Comparison of ENCODE assay signal across 29 mouse cellular contexts in the genomic region with DNA sequence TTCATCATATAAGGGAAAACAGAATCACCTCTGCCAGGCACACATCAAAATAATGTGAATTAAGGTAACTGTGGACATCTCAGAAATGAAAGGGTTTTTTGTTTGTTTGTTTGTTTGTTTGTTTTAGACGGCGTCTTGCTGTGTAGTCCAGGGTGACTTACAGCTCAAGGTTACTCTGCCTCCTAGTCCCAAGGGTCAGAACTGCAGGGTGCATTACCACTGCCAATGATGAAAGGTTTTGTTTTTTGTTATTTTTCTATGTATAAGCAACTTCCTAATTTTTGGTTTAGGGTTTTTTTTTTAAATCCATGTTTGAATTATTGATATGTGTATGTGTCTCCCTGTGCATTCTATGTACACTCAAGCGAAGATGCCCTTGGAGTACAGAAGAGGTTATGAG. TPM values are rescaled to one million over a fixed set of nuclear protein-coding genes. Genes with fewer than 3 reads are reported as not detected.
DNase-seq lines count a peak whose midpoint lies in the region; ATAC-seq and TF ChIP-seq lines count a peak whose summit lies in the region.
"Had no signal": no experiment of that assay in that cellular context is flagged by ENCODE, and none has a peak within 500 bp of the region (broad histone marks: within the 10 kb centered on the region; RNA-seq: fewer than 3 reads in every experiment).

No protein-coding gene starts in this region.

- H3K27ac ChIP-seq in layer of hippocampus, adult 2 months = no peak overlapping the region
- H3K27ac ChIP-seq in midbrain, embryonic 13.5 days = no peak overlapping the region
- H3K27ac ChIP-seq: embryonic facial prominence, embryonic 10.5 days; embryonic facial prominence, embryonic 13.5 days; forebrain, embryonic 12.5 days; forebrain, embryonic 15.5 days; heart, embryonic 15.5 days; hindbrain, embryonic 10.5 days; hindbrain, embryonic 13.5 days had no signal

- H3K27me3 ChIP-seq in splenic B cell, adult 2 months (ENCODE audit: control insufficient read depth, insufficient read depth, low read length, poor library complexity, severe bottlenecking) = no peaks in the 10 kb centered on the region
- H3K27me3 ChIP-seq in midbrain, embryonic 13.5 days = peaks cover 28% of the 10 kb centered on the region
- H3K27me3 ChIP-seq: forebrain, embryonic 15.5 days; heart, embryonic 12.5 days had no signal

- H3K4me2 ChIP-seq in midbrain, embryonic 13.5 days (replicated peaks) = no peak overlapping the region
- H3K4me2 ChIP-seq: embryonic facial prominence, embryonic 13.5 days; forebrain, embryonic 12.5 days; forebrain, embryonic 15.5 days; heart, embryonic 12.5 days; heart, embryonic 15.5 days; hindbrain, embryonic 13.5 days had no signal

- peak; percentile 19 for DNase-seq in CD4-positive, CD25-positive, alpha-beta regulatory T cell, adult 2 months (ENCODE audit: low read depth, low spot score)
- no peak for DNase-seq in layer of hippocampus, adult 2 months (ENCODE audit: low spot score in 2 of 2)
- DNase-seq in layer of hippocampus, adult 9-11 months = no peak
- peak; percentile 67 for DNase-seq in A20 (ENCODE audit: low read depth, low spot score)
- peak; percentile 43 for DNase-seq in splenic B cell, adult 2 months (ENCODE audit: low read depth, low spot score)
- no peak for DNase-seq in T-cell, adult 2 months (ENCODE audit: low spot score)
- DNase-seq: adrenal gland, adult 8-10 months; adrenal gland, postnatal 25 days; cerebellum, adult 11-12 months; cerebellum, adult 8-10 months; cerebellum, postnatal 10 days; cerebellum, postnatal 36 days; embryo, embryonic 11 days; gastrocnemius, postnatal 25 days; heart, adult 18-20 months had no signal

- H3K9me3 ChIP-seq in midbrain, embryonic 13.5 days = no peaks in the 10 kb centered on the region
- H3K9me3 ChIP-seq: embryonic facial prominence, embryonic 10.5 days; embryonic facial prominence, embryonic 13.5 days; forebrain, embryonic 12.5 days; forebrain, embryonic 15.5 days; G1E; heart, embryonic 12.5 days; heart, embryonic 15.5 days; hindbrain, embryonic 10.5 days; hindbrain, embryonic 13.5 days had no signal

- no peak overlapping the region for H3K9ac ChIP-seq in midbrain, embryonic 13.5 days (replicated peaks)
- H3K9ac ChIP-seq: embryonic facial prominence, embryonic 13.5 days; forebrain, embryonic 12.5 days; forebrain, embryonic 15.5 days; heart, embryonic 12.5 days; heart, embryonic 15.5 days; hindbrain, embryonic 13.5 days had no signal

- ATAC-seq in CD4-positive, CD25-positive, alpha-beta regulatory T cell, adult 4 months = no peak
- ATAC-seq in midbrain, embryonic 13.5 days = no peak
- ATAC-seq: activated CD4-positive, CD25-positive, alpha-beta regulatory T cell, adult 4 months; forebrain, embryonic 15.5 days; hindbrain, embryonic 16.5 days had no signal

- peaks cover 24% of the 10 kb centered on the region for H3K4me1 ChIP-seq in midbrain, embryonic 13.5 days (replicated peaks)

- H3K4me3 ChIP-seq in layer of hippocampus, adult 2 months = no peak overlapping the region
- H3K4me3 ChIP-seq in midbrain, embryonic 13.5 days (replicated peaks) = no peak overlapping the region
- H3K4me3 ChIP-seq: embryonic facial prominence, embryonic 10.5 days; embryonic facial prominence, embryonic 13.5 days; erythroblast, embryonic 14.5 days; forebrain, embryonic 12.5 days; forebrain, embryonic 15.5 days; heart, embryonic 12.5 days; heart, embryonic 15.5 days; hindbrain, embryonic 10.5 days; hindbrain, embryonic 13.5 days had no signal

- no peaks in the 10 kb centered on the region for H3K36me3 ChIP-seq in splenic B cell, adult 2 months (ENCODE audit: control insufficient read depth, insufficient read depth, low read length, poor library complexity, severe bottlenecking)
- no peaks in the 10 kb centered on the region for H3K36me3 ChIP-seq in midbrain, embryonic 13.5 days
- H3K36me3 ChIP-seq: embryonic facial prominence, embryonic 10.5 days; embryonic facial prominence, embryonic 13.5 days; forebrain, embryonic 12.5 days; forebrain, embryonic 15.5 days; G1E; heart, embryonic 12.5 days; heart, embryonic 15.5 days; hindbrain, embryonic 10.5 days; hindbrain, embryonic 13.5 days had no signal

- 89% methylated on average over 3 of the region's 3 CpGs for WGBS in midbrain, embryonic 13.5 days

- peak; percentile 52 for TF ChIP-seq CTCF in layer of hippocampus, adult 2 months (conservative IDR thresholded peaks at IDR 0.05)

RNA-seq across cellular contexts. Expression of a gene that starts 4.3 kb away (rescaled TPM):
- polyA plus RNA-seq in CD4-positive, CD25-positive, alpha-beta regulatory T cell, adult 4 months (2017; shearing (Covaris generic)) = under 1 TPM in 1 of 2 experiments, not detected in 1; 0.20 TPM
- total RNA-seq in layer of hippocampus, adult 2 months (2021) = 1 to 10 TPM; 6.5 to 7.2 TPM
- 5.7 and 6.0 TPM in 2 replicates for polyA plus RNA-seq in midbrain, embryonic 13.5 days (2015; fragmentation: Nextera tagmentation; extraction: Ambion mirVana)
- polyA plus RNA-seq: erythroblast, embryonic 14.5 days; G1E had no signal

Comparison
In these comparisons a context has a peak if more than half of its experiments do, and no peak if none do; other contexts are left out.
1. DNase-seq: peak in CD4-positive, CD25-positive, alpha-beta regulatory T cell, adult 2 months (single experiment), A20 (single experiment) and splenic B cell, adult 2 months (single experiment); none in layer of hippocampus, adult 2 months (0 of 2), layer of hippocampus, adult 9-11 months (single experiment) and T-cell, adult 2 months (single experiment).